Mouse (Mus musculus) liver, adult 2 months (tissue): ENCODE measurements around the gene 3110040M04Rik.

Experiments
- CTCF ChIP-seq: fragments of 200-500 bp; IDR thresholded peaks from 2 replicates; pipeline ENCODE4 v1.5.1; 2011; ENCODE audit warnings: low read depth, low read length, control low read depth
- POLR2A ChIP-seq: fragments of 200-500 bp; IDR thresholded peaks from 2 replicates; pipeline ENCODE4 v1.6.1; 2011; ENCODE audit warnings: low read length, control low read depth; ENCODE audit not compliant: insufficient read depth; ENCODE audit errors: extremely low read depth

GRCm38 (mm10) chr1:151168637-151169036 is 35.3 kb upstream of the 3110040M04Rik start:
- TF ChIP-seq POLR2A (no peak), CTCF (no peak)
